Mouse (Mus musculus): ENCODE results near the gene Gm42906. TPM values are rescaled to one million over a fixed set of nuclear protein-coding genes. Genes with fewer than 3 reads are reported as not detected.

Gene Gm42906
- polyA plus RNA-seq, 1 experiment, result not detected

- H3K4me3 ChIP-seq (ENCODE audit: insufficient read depth, low read depth, low read length), result no peak overlapping the region
- no peak overlapping the region for H3K27ac ChIP-seq (ENCODE audit: insufficient read depth, low read depth, low read length)
- TF ChIP-seq POLR2A (IDR thresholded peaks at IDR 0.05; ENCODE audit: insufficient read depth, low read depth, low read length), result no peak
- TF ChIP-seq CTCF (IDR thresholded peaks at IDR 0.05; ENCODE audit: insufficient read depth, low read depth, low read length), result no peak
- peaks cover 3% of the 10 kb centered on the region for H3K4me1 ChIP-seq (ENCODE audit: control insufficient read depth, insufficient read depth, low read length)
- WGBS, result 84% methylated on average over 10 of the region's 10 CpGs
These were observed 322.6 kb downstream of the Gm42906 start for GRCm38 (mm10) chr5:151105054-151105971.

- WGBS, result 75% methylated on average over 9 of the region's 9 CpGs
- Histone ChIP-seq H3K27ac (ENCODE audit: insufficient read depth, low read depth, low read length) (no peak overlapping the region), H3K4me3 (ENCODE audit: insufficient read depth, low read depth, low read length) (no peak overlapping the region), H3K4me1 (ENCODE audit: control insufficient read depth, insufficient read depth, low read length) (peaks cover 3% of the 10 kb centered on the region)
- TF ChIP-seq CTCF (IDR thresholded peaks at IDR 0.05; ENCODE audit: insufficient read depth, low read depth, low read length) (no peak), POLR2A (IDR thresholded peaks at IDR 0.05; ENCODE audit: insufficient read depth, low read depth, low read length) (no peak)
These were observed 323.5 kb downstream of the Gm42906 start for GRCm38 (mm10) chr5:151104354-151105053.

DNA sequence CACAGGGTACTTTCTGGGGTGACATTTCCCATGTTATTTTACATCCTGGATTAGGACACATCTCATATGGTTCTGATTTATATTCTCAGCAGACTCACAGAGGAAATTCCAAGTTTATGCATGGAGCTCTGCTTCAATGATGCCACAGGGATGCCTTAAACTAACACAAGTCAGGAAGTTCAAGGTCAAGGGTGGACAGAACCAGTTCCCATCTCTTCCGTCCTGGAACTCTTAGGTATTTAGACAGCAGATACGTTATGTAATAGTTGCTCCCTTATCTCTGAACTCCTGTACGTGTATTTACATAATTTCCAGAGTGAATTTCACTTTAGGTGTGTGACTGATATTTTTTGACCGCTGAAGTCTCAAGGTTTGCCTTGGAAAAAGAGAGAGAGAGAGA is 324.7 kb downstream of the Gm42906 start:
- WGBS, result 91% methylated on average over 4 of the region's 4 CpGs
- no peaks in the 10 kb centered on the region; the same call in 1 of the 2 replicates for H3K4me1 ChIP-seq (ENCODE audit: control insufficient read depth, insufficient read depth, low read length)
- TF ChIP-seq CTCF (IDR thresholded peaks at IDR 0.05; ENCODE audit: insufficient read depth, low read depth, low read length) (no peak), POLR2A (IDR thresholded peaks at IDR 0.05; ENCODE audit: insufficient read depth, low read depth, low read length) (no peak)
- no peak overlapping the region for H3K4me3 ChIP-seq (ENCODE audit: insufficient read depth, low read depth, low read length)
- H3K27ac ChIP-seq (ENCODE audit: insufficient read depth, low read depth, low read length), result no peak overlapping the region

- Histone ChIP-seq H3K27ac (ENCODE audit: insufficient read depth, low read depth, low read length) (no peak overlapping the region), H3K4me3 (ENCODE audit: insufficient read depth, low read depth, low read length) (no peak overlapping the region), H3K4me1 (ENCODE audit: control insufficient read depth, insufficient read depth, low read length) (no peaks in the 10 kb centered on the region)
- TF ChIP-seq CTCF (IDR thresholded peaks at IDR 0.05; ENCODE audit: insufficient read depth, low read depth, low read length), result no peak
- no peak for TF ChIP-seq POLR2A (IDR thresholded peaks at IDR 0.05; ENCODE audit: insufficient read depth, low read depth, low read length)
- WGBS, result 57% methylated on average over 2 of the region's 2 CpGs
These were observed 325.7 kb downstream of the Gm42906 start for GRCm38 (mm10) chr5:151102262-151102661.

DNA sequence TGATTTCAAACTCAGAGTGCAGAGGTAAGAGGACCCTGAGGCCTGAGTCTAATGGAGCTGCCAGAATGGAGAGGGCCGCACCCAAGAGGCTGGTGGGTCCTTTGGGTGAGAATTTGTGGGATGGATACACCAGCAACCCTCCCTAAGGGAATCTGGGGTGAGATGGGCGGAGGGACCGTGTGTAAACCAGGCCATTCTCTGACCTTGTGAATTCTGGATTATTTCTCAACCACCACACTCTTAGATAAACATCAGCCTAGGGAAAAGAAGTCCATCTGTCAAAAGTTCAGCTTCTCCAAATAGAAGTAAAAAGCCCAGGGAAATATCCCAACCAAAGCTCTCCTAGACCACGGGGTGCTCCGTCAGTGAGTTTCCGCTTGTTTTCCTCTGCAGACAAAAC is 332.0 kb downstream of the Gm42906 start:
- TF ChIP-seq CTCF (IDR thresholded peaks at IDR 0.05; ENCODE audit: insufficient read depth, low read depth, low read length) (no peak), POLR2A (IDR thresholded peaks at IDR 0.05; ENCODE audit: insufficient read depth, low read depth, low read length) (no peak)
- Histone ChIP-seq H3K27ac (ENCODE audit: insufficient read depth, low read depth, low read length) (no peak overlapping the region), H3K4me3 (ENCODE audit: insufficient read depth, low read depth, low read length) (no peak overlapping the region), H3K4me1 (ENCODE audit: control insufficient read depth, insufficient read depth, low read length) (peaks cover 3% of the 10 kb centered on the region; the same call in 1 of the 2 replicates)
- 83% methylated on average over 6 of the region's 6 CpGs for WGBS

DNA sequence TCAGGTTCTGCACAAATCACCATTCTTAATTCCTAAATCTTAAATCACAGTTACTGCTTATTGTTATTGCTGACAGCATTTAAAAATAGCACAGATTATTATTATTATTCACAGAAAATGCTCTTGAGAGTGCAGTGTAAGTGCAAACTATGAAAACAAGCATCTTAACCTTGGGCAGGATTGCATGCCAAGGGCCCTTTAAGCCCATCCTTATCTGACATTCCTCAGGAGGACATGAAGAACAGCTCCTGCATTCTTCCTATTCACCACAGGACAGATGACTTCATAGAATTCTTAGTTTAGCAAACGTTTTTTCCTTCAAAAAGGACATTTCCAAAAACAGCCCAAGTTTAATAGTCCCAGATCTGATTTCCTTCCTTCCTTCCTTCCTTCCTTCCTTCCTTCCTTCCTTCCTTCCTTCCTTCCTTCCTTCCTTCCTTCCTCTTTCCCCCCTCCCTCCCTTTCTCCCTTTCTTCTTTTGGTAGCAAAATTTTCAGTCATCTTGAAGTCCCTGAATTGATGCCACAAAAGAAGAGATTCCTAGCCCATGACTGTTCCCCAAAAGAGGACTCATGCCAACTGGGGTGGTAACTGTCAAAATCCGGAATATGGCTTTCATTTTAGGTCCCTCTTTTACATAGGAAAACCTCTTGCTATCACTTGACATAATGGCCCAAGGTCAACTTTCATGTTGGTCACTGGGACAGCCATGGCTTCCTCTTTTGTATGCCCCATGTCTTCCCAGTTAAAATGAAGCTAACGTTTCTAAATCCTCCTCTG is 334.9 kb downstream of the Gm42906 start:
- Histone ChIP-seq H3K4me3 (ENCODE audit: insufficient read depth, low read depth, low read length) (no peak overlapping the region), H3K4me1 (ENCODE audit: control insufficient read depth, insufficient read depth, low read length) (peaks cover 4% of the 10 kb centered on the region; the same call in 1 of the 2 replicates), H3K27ac (ENCODE audit: insufficient read depth, low read depth, low read length) (no peak overlapping the region)
- TF ChIP-seq CTCF (IDR thresholded peaks at IDR 0.05; ENCODE audit: insufficient read depth, low read depth, low read length) (no peak), POLR2A (IDR thresholded peaks at IDR 0.05; ENCODE audit: insufficient read depth, low read depth, low read length) (no peak)
- 78% methylated on average over 3 of the region's 3 CpGs for WGBS

DNA sequence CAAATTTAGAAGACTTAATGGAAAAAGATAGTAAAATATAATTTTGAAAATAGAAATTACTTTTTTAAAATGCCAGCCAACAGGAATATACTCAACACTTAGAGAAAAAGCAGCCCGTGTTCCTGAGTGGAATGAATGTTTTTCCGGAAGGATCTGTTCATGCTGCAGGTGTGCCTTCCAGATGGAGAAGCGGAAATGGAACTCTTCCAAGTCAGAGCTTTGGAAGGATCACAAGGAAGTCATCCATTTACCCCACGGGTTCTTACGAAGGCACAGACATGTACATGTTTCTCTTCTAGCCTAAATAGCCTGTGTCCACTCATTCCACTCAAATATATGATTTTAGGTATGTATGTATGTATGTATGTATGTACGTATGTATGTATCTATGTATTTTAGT is 337.0 kb downstream of the Gm42906 start:
- Histone ChIP-seq H3K4me1 (ENCODE audit: control insufficient read depth, insufficient read depth, low read length) (peaks cover 5% of the 10 kb centered on the region; the same call in 1 of the 2 replicates), H3K4me3 (ENCODE audit: insufficient read depth, low read depth, low read length) (no peak overlapping the region), H3K27ac (ENCODE audit: insufficient read depth, low read depth, low read length) (no peak overlapping the region)
- WGBS, result 79% methylated on average over 6 of the region's 6 CpGs
- TF ChIP-seq POLR2A (IDR thresholded peaks at IDR 0.05; ENCODE audit: insufficient read depth, low read depth, low read length) (no peak), CTCF (IDR thresholded peaks at IDR 0.05; ENCODE audit: insufficient read depth, low read depth, low read length) (no peak)

DNA sequence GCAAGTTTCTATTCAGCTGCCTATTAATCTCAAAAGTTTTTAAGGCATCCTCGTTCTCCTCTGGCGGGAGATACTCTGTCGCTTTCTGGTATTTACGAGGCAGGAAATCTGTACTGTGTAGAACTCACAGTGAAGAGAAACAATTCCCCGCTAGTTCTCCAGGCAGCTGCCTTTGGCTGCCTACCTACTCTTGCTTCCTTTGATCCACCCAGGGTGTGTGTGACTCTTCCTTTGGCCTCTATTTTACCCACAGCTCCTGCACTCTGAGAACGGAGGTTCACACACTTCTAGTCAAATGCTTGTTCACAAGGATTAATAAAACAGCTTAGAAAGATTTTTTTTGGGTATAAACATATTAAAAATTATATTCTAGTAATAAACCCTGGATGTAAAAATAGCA is 338.8 kb downstream of the Gm42906 start:
- Histone ChIP-seq H3K4me1 (ENCODE audit: control insufficient read depth, insufficient read depth, low read length) (0 out of 2 replicates have a peak, but pooled peaks cover 2% of the 10 kb centered on the region), H3K27ac (ENCODE audit: insufficient read depth, low read depth, low read length) (no peak overlapping the region), H3K4me3 (ENCODE audit: insufficient read depth, low read depth, low read length) (no peak overlapping the region)
- TF ChIP-seq CTCF (IDR thresholded peaks at IDR 0.05; ENCODE audit: insufficient read depth, low read depth, low read length) (no peak), POLR2A (IDR thresholded peaks at IDR 0.05; ENCODE audit: insufficient read depth, low read depth, low read length) (no peak)
- 54% methylated on average over 6 of the region's 6 CpGs for WGBS

Data from olfactory bulb, adult 2 months (tissue).